Mouse (Mus musculus) c-Kit-positive CD71-positive TER-119-negative erythroid progenitor cells, embryonic 14.5 days (primary cell): ENCODE data around the gene Scd4.
"Not testable (repeated sequence)": the region's sequence is repeated elsewhere in the genome, so short reads cannot be mapped to it uniquely, and the experiment has no call there.

Experiments
- DNase-seq: peaks from one replicate; pipeline ENCODE4 v3.0.0-alpha.2; 2013; ENCODE audit warnings: low read depth

Scd4 gene

DNA sequence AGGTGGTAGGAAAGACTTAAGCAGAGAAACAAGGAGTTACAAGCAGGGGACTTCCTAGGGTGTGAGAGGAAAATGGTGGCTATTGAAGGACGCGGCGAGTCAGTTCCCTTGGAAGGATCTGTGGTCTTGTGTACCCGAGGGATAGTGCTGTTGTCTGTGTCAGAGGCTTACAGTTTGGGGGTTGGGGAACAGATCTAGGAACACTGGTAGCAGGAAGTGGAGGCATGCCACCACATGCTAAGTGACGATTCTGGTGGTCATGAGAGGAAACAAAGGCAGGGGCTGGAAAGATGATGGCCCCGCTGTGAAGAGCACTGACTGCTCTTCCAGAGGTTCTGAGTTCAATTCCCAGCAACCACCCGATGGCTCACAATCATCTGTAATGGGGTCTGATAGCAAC lies 32.4 kb upstream of the Scd4 start:
- DNase-seq = no peak

DNA sequence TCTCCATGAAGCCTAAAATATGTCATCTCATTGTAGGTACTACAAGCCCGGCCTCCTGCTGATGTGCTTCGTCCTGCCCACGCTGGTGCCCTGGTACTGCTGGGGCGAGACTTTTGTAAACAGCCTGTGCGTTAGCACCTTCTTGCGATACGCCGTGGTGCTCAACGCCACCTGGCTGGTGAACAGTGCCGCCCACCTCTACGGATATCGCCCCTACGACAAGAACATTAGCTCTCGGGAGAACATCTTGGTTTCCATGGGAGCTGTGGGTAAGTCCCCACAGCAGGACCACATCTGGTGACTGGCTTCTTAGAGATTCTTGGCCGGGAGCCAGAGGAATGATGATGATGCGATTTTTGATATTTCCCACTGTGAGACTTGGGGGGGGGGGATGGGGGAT lies 31.7 kb upstream of the Scd4 start:
- no peak for DNase-seq

DNA sequence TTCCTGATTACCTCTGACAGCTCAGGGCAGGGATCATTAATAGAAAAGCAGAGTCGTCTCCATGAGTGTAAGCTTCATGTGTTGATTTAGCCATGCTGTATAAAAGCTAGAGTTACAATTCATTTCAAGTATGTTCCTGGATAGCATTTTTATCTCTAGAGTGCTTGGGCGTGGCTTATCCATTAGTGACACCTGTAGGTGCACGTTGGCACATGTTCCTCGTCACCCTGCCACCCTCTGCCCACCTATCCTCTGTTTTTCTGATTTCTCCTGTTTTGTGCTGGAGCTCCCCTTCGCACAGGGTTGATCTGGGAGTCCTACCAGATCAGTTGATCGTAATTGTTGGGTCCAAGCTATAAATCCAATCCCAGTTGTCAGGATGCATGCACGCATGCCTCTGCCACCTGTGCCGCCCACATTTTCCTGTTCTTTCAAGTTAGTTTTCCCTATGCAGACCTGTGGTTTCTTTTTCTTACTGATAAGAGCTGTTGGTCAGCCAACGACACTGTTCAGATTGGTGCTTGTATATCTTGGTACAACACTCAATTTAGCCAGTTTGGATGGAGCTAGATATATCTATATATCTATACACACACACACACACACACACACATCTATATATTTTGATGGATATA lies 31.1 kb upstream of the Scd4 start:
- no peak for DNase-seq

DNA sequence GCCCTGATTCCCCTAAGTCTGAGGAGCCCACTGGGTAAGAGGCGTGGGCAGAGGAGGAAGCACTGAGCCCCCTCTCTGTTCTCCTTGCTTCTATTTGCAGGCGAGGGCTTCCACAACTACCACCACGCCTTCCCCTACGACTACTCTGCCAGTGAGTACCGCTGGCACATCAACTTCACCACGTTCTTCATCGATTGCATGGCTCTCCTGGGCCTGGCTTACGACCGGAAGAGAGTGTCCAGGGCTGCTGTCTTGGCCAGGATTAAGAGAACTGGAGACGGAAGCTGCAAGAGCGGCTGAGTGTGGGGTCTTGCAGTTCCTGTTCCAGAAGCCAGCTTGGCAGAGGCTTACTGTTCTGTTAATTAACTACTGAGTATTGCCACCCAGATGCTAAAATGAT lies 30.0 kb upstream of the Scd4 start:
- DNase-seq = no peak

GRCm38 (mm10) chr19:44303502-44303901 lies 29.4 kb upstream of the Scd4 start:
- DNase-seq = no peak

DNA sequence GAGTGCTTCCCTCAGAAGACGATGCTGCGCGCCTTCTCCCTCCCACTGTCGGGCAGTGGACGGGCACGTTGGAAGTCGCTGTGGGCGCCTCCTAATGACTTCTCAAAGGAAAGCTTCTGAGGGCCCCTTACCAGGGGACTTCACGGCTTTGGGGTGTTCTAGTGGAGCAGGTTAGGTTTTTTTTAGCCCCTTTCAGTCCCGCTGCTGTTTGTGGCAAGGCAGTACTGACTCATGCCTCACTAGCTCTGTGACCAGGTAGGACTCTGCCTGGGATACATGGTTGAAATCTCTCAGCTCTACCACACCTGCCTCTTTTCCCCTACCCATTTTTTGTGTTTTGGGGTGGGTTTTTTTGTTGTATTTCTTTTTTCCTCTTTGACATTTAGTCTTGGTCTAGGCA lies 28.5 kb upstream of the Scd4 start:
- no peak for DNase-seq

DNA sequence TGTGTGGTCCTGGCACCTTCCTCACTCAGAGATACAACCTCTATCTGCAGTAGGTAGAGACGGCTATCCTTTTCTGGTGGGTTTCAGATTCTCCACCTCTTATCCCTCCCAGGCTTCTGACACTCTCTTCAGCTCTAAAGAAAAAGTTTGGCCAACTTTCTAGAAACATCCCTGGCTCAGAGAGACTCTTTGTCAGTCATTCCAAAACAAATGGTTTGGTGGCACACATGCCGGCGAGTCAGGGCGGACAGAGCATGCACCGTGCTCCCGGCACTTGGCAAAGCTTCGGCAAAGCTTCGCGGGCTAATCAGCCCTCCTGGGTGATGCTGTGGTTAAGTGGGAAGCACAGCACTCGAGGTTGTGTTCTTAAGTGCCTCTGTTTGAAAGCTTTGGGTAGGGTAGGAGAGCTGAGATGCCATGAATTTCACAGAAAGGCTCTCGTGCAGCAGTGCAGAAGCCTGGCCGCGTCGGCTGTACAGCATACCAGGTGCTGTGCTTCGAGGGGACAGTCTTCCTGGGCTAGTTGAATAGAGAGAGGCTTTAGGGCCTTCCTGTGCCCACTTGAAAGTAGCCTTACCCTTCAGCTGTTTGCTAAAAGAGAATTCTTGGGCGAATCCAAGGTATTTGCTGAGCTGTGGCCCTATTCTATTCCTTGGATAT lies 27.9 kb upstream of the Scd4 start:
- no peak for DNase-seq

DNA sequence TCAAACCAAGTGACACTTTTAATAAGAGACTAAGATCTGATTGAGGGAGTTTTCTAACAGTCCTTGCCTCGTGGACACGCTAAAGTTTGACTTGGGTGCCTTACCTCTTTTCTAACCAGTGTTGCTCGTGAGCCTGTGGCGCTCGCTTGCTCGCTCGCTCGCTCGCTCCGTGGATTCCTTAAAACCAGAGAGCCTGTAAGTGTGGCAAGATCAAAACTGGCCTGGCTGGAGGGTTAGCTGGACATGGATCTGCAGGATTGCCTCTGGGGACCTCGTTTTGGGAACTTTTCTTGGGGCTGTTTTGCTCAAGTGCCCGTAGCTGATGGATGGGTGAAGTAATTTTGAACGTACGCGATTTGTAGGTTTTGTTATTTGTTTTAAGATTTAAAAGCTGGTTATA lies 27.2 kb upstream of the Scd4 start:
- no peak for DNase-seq

- no peak for DNase-seq
Observed at GRCm38 (mm10) chr19:44306171-44306570, 26.7 kb upstream of the Scd4 start.

- no peak for DNase-seq
Observed at GRCm38 (mm10) chr19:44307101-44307914, 25.6 kb upstream of the Scd4 start.

DNA sequence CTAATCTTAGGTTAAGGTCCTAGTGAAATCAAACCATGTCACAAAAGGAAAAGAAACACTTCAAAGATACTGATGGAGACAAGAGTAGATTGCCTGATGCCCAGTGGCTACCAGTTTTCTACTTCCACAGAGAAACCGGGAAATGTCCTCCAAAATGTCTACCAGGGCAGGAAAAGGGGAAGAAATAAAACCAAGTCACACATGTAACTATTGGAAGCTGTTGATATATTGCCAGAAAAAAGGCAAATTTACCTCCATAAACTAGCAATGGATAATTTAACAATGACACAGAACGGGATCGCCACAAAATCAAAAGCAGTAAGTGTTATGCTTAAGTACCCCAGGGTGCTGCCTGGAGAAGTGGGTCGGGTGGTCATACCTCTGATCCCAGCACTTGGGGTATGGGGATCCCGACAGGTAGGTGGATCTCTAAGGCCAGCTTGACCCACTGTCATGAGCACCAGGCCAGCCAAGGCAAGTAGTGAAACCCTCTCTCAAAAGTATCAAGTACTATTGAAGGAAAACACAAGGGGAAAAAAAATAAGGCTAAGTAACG lies 24.9 kb upstream of the Scd4 start:
- DNase-seq = no peak

DNA sequence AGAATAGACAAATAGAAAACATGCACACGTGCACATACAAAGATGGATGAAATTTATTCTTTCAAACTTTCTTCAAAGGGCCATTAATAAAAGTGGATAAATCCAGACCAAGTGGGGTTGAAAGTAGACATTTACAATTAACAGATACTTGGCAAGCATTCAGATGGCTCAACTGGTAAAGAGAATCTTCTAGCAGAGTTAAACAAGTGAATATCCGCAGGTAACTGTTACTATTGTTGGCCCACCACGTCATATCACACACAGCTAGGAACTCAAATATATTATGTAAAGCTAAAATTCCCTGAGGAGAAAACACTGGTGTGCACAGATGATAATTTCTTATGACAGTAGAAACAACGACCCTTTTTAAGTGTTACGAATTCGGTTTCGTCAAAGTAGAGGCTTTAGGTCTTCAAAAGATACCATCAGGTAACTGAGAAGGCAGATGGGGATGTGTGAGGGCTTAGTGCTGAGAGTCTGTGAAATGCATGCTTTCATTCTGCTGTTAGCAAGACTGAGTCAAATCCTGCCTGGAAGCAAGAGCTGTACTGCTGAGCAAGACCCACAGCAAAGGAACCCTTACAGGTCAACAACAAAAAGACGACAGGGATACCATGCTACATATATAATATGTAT lies 24.2 kb upstream of the Scd4 start:
- DNase-seq = no peak

- no peak for DNase-seq
Observed at GRCm38 (mm10) chr19:44309351-44310154, 23.3 kb upstream of the Scd4 start.

DNA sequence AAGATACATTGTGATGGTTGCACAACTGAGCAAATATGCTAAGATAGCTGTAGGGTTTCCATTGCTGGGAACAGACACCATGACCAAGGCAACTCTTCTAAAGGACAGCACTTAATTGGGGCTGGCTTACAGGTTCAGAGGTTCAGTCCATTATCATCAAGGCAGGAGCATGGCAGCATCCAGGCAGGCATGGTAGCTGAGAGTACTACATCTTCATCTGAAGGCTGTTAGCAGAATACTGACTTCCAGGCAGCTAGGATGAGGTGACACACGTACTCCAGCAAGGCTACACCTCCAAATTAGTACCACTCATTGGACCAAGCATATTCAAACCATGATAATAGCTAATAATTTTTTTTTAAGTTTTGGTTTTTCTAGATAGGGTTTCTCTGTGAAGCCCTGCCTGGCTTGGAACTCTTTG lies 22.7 kb upstream of the Scd4 start:
- DNase-seq = not testable (repeated sequence)

DNA sequence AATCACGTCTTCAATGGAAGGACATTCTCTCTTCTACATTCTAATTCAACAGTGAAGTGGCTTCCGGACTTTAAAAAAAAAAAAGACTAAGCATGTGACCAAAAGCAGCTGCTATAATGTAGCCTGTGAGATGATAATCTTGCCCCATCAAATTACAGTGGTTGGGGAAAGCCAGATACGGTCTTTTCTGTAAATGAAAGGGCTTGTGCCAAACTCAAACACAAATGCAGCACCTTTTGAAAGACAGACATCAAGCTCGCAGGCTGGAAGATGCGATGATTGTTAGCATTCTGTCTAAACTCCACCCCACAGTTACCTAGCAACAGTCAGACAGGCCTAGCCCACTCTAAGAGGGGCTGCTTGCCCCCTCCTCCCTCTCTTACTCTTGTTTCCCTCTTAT lies 22.1 kb upstream of the Scd4 start:
- DNase-seq = no peak

GRCm38 (mm10) chr19:44311306-44312006 lies 21.4 kb upstream of the Scd4 start:
- DNase-seq = no peak

DNA sequence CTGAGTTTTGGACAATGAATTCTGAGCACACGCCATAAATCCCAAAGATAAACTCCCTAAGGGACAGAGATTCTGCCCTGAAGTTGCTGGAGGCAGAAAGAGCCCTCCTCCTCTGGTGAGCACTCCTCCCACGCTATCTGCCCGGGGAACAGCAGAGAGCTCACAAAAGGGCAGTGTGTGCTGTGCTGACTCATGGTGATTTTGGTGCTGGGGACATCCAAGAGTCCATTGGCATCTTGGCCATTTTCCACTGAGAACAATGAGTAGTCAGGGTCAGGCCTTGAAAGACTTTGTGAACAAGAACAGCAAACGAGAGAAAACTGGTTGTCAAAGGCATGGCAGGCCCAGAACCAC lies 20.9 kb upstream of the Scd4 start:
- no peak for DNase-seq

DNA sequence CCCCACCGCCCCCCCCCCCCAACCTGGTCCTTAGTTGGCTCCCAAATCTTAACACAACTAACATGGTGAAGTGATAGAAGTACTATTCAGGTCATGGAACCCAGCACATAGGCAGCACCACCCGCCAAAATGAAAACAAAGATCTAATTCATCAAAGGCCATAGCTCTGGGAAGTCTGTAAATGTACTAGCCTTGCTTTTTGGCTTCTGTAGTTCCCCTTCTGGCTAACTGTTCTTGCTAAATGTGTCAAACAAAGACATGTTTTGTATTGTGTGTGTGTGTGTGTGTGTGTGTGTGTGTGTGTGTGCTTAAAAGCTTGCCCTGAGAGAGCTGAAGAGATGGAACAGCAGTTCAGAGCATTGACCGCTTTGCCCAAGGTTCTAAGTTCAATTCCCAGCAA lies 19.8 kb upstream of the Scd4 start:
- DNase-seq = no peak

- DNase-seq = no peak
Observed at GRCm38 (mm10) chr19:44314327-44314759, 18.5 kb upstream of the Scd4 start.

- no peak for DNase-seq
Observed at GRCm38 (mm10) chr19:44314871-44315414, 17.9 kb upstream of the Scd4 start.
